Mouse (Mus musculus) left cerebral cortex, postnatal 36 days (tissue): ENCODE measurements around the gene Tst. TPM values are rescaled to one million over a fixed set of nuclear protein-coding genes. Genes with fewer than 3 reads are reported as not detected.
A peak's percentile ranks its signal among the peaks of the same experiment; 100 is the strongest.

Source experiments
- DNase-seq, 2 experiments: peaks; one replicate each; pipeline ENCODE4 v3.0.0; 2021 to 2022; ENCODE audit warnings: low spot score in 2 of 2, mixed read lengths in 1 of 2
- intact Hi-C: fragments of 180-260 bp; cut with DNase I; formaldehyde crosslinking; loops from one replicate; pipeline ENCODE4 v1.15.1; 2025
- total RNA-seq, 2 experiments: library from RNA; stranded (reverse); gene quantifications; 2 replicates each; pipeline ENCODE4 v1.2.3; 2021

The Tst gene
- total RNA-seq, 2 experiments from 2014 or later = 28.1 to 36.3 TPM

DNA sequence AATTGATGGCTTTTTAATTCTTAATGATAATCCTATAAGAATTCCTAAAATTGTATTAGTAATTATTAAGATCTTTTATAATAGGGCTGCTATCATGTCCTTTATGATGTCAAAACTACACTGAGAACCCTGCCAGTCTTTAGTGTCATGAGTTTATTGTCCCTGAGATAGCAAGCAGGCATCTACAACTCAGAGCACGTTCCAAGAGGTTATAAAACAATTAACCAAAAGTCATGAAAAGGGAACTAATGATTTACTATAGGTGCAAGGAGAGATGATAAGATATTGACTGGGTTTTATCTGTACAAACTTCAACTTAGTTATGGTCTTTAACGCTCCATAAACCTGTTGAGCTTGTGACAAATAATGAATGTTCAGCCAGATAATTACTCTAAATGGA, 39.8 kb downstream of the Tst start:
- intact Hi-C loops = no loop called here

DNA sequence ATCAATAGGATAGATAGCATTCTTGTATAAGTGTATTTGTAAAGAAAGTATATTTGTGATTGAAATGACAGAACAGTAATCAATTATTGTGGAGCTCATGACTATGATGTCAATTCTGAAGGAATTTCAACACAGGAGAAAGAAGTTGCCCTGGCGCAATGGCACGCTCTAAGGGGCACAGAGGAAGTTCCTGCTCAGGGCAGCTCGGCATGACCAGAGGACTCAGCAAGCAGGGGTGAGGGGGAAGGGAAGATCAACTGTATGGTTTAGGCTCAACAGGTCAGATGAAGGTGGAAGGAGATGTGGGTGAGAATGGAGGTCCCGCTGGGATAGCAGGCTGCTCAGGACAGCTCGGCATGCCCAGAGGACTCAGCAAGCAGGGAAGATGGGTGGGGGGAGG, 50.2 kb downstream of the Tst start:
- DNase-seq = no peak
- intact Hi-C loops = loop anchor here (2.0 to 10.0 kb wide), 2 partner anchors 67 to 189 kb away; partner anchors contain the start of gene Sstr3

More for the DNA sequence above, 39.8 kb downstream of the Tst start:
- no peak for DNase-seq

DNA sequence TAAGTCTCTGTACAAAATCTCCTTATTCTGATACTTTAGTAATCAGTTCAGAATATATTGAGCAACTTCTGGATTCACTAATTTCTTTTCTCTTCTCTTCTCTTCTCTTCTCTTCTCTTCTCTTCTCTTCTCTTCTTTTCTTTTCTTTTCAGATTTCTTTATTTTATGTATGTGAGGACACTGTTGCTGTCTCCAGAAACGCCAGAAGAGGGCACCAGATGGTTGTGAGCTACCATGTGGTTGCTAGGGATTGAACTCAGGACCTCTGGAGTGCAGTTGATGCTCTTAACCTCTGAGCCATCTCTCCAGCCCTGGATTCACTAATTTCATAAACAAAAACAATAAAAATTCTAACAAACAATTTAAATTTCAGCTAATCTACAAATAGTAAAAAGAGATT, 50.7 kb downstream of the Tst start:
- intact Hi-C loops = loop anchor here (2.0 to 10.0 kb wide), 2 partner anchors 68 to 190 kb away; partner anchors contain the start of gene Sstr3
- DNase-seq = peak in 1 of 2 experiments; percentile 34

DNA sequence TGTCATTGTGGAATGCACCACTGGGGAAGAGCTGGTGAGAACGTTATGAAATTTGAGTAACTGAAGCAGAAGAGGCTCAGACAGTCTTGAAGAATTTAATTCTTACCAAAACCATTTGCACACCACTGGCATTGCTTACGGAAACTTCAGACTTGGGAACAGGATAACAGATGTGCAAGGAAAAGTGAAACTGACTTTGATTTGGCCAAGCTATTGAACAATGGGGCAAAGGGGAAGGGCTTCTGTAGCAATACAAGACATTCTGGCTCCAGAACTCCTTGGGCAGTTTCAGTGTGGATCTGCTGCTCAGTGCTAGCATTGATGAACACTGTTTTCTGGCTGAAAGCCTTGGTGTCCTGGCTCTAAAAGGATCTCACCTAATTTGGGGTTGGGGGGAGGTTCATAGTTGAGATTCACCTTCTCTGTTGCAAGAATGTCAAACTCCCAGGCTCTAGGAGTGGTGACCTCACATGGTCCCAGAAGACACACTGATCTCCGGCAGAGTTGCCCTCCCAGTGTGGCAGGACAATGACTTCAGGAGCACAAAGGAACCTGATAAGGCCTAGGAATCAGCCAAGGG, 54.0 kb downstream of the Tst start:
- intact Hi-C loops = loop anchor here (10.0 kb wide), 1 partner anchor 193 kb away; the partner anchor contains the start of gene Sstr3

More for the DNA sequence above, 54.0 kb downstream of the Tst start:
- no peak for DNase-seq

Other genes with a start within 250 kb of the Tst start
- gene Ift27, start 231.8 kb downstream of the Tst start, total RNA-seq = 10 to 100 TPM; 34.5 to 38.1 TPM
- gene Pvalb, start 199.5 kb downstream of the Tst start, total RNA-seq = 100 to 1,000 TPM in 1 of 2 experiments, 10 to 100 TPM in 1; 73.3 to 114 TPM
- 1 to 10 TPM; 1.2 TPM for gene Ncf4, start 161.1 kb downstream of the Tst start, total RNA-seq
- under 1 TPM; 0.39 to 0.59 TPM for gene Csf2rb2, start 100.2 kb downstream of the Tst start, total RNA-seq
- gene Csf2rb, start 80.2 kb downstream of the Tst start, total RNA-seq = 1 to 10 TPM; 1.2 TPM
- gene Tex33, start 10.0 kb downstream of the Tst start, total RNA-seq = not detected
- gene Mpst, start 509 bp upstream of the Tst start, total RNA-seq = 10 to 100 TPM; 32.9 to 37.0 TPM
- gene Kctd17, start 22.7 kb upstream of the Tst start, total RNA-seq = 100 to 1,000 TPM; 349 TPM
- 1 to 10 TPM in 1 of 2 experiments, under 1 TPM in 1; 0.10 to 1.0 TPM for gene Tmprss6, start 62.7 kb upstream of the Tst start, total RNA-seq
- under 1 TPM; 0.16 to 0.20 TPM for gene Il2rb, start 89.4 kb upstream of the Tst start, total RNA-seq
- 1 to 10 TPM; 2.0 to 2.5 TPM for gene C1qtnf6, start 125.5 kb upstream of the Tst start, total RNA-seq
- 10 to 100 TPM; 21.3 to 22.4 TPM for gene Sstr3, start 138.8 kb upstream of the Tst start, total RNA-seq
- gene Rac2, start 166.9 kb upstream of the Tst start, total RNA-seq = 1 to 10 TPM; 2.7 to 4.3 TPM
- 10 to 100 TPM in 1 of 2 experiments, 1 to 10 TPM in 1; 8.7 to 11.9 TPM for gene Cyth4, start 191.1 kb upstream of the Tst start, total RNA-seq